Mouse (Mus musculus) midbrain, embryonic 13.5 days (tissue): ENCODE measurements around the gene Olfr281. TPM values are rescaled to one million over a fixed set of nuclear protein-coding genes. Genes with fewer than 3 reads are reported as not detected.
"Not testable (repeated sequence)": the region's sequence is repeated elsewhere in the genome, so short reads cannot be mapped to it uniquely, and the experiment has no call there.

Experiments used
- ATAC-seq: fragments of 200-750 bp; cut with Nextera tagmentation; 2 replicates; pipeline ENCODE4 v1.8.0; 2017; ENCODE audit warnings: mild to moderate bottlenecking, moderate TSS enrichment, moderate library complexity
- H3K27ac ChIP-seq: fragments of 300-500 bp; sonication (generic); 2 replicates; pipeline ENCODE4 v1.5.1; 2015; ENCODE audit warnings: inconsistent platforms, mild to moderate bottlenecking, moderate library complexity
- H3K27me3 ChIP-seq: fragments of 300-500 bp; sonication (generic); 2 replicates; pipeline ENCODE4 v1.6.1; 2015; ENCODE audit warnings: mild to moderate bottlenecking, inconsistent platforms
- H3K36me3 ChIP-seq: fragments of 300-500 bp; sonication (generic); 2 replicates; pipeline ENCODE4 v1.6.1; 2015; ENCODE audit warnings: mild to moderate bottlenecking, inconsistent platforms
- H3K4me1 ChIP-seq: fragments of 300-500 bp; sonication (generic); replicated peaks from 2 replicates; pipeline ENCODE4 v1.6.1; 2015; ENCODE audit warnings: inconsistent platforms
- H3K4me2 ChIP-seq: fragments of 300-500 bp; sonication (generic); replicated peaks from 2 replicates; pipeline ENCODE4 v1.6.1; 2015; ENCODE audit warnings: moderate library complexity, mild to moderate bottlenecking, inconsistent platforms
- H3K4me3 ChIP-seq: fragments of 300-500 bp; sonication (generic); replicated peaks from 2 replicates; pipeline ENCODE4 v1.5.1; 2015; ENCODE audit warnings: mild to moderate bottlenecking, inconsistent platforms
- H3K9ac ChIP-seq: fragments of 300-500 bp; sonication (generic); replicated peaks from 2 replicates; pipeline ENCODE4 v1.6.1; 2015; ENCODE audit warnings: mild to moderate bottlenecking, inconsistent platforms
- H3K9me3 ChIP-seq: fragments of 300-500 bp; sonication (generic); 2 replicates; pipeline ENCODE4 v1.6.1; 2016; ENCODE audit warnings: mild to moderate bottlenecking, inconsistent platforms
- WGBS: fragments of 180-500 bp; shearing (Covaris S2); methylation state at CpG from one replicate; pipeline ENCODE4 v1.1.7; 2015; 5-methylcytosine and 5-hydroxymethylcytosine counted together
- polyA plus RNA-seq: library from polyadenylated mRNA; unstranded; fragments of >200 nt; fragmentation: Nextera tagmentation; extraction: Ambion mirVana; gene quantifications from 2 replicates; pipeline ENCODE4 v1.2.1, GENCODE M21; 2015

The Olfr281 gene
- not detected in 2 replicates for polyA plus RNA-seq

GRCm38 (mm10) chr15:98452288-98452687 lies at the start of gene Olfr281:
Gene Olfr281, plus strand, starts transcription at chr15:98452588.
- H3K9ac ChIP-seq, result no peak within 1 kb of the TSS
- H3K4me2 ChIP-seq, result no peak within 1 kb of the TSS
- no peak for ATAC-seq
- H3K27ac ChIP-seq, result no peak within 1 kb of the TSS
- H3K4me1 ChIP-seq, result no peaks in the 10 kb centered on the region
- WGBS, result 88% methylated on average over 7 of the region's 7 CpGs
- no peaks in the 10 kb centered on the region for H3K9me3 ChIP-seq
- no peaks in the 10 kb centered on the region for H3K27me3 ChIP-seq
- no peak within 1 kb of the TSS for H3K4me3 ChIP-seq
- H3K36me3 ChIP-seq, result no peaks in the 10 kb centered on the region

DNA sequence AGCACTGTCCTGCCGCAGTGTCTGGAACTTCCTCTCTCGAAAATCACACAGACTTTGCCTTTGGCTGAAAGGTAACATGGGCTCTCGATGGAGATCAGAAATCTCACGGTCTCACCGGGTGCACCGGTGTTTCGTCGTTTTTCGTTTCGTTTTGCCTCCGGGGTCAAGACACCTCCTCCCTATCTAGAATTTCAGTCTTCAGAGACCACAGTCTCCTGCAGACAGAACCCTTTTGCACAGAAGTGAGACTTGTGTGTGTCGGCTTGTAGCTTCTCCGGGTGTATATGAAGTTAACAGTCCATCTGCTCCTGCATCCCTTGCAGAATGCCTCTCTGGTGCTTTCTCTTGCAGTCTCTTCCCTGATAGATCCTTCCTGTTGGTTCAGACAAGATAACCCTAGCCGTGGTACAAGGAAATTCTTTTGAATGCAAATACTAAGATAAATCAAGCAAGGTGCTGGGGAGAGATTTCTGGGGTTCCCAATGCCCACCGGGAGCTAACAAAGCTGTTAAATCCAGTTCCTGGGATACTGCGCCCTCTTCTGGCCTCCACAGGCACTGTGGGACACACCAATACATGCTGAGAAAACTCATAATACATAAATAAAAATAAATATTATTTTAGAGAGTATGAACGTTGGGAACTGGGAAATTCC lies 43.9 kb upstream of the Olfr281 start:
- no peak for ATAC-seq
- Histone ChIP-seq H3K4me2 (no peak overlapping the region), H3K9ac (no peak overlapping the region), H3K4me1 (no peaks in the 10 kb centered on the region), H3K27ac (no peak overlapping the region), H3K4me3 (no peak overlapping the region), H3K36me3 (no peaks in the 10 kb centered on the region), H3K9me3 (no peaks in the 10 kb centered on the region), H3K27me3 (no peaks in the 10 kb centered on the region)
- WGBS, result 76% methylated on average over 17 of the region's 17 CpGs

DNA sequence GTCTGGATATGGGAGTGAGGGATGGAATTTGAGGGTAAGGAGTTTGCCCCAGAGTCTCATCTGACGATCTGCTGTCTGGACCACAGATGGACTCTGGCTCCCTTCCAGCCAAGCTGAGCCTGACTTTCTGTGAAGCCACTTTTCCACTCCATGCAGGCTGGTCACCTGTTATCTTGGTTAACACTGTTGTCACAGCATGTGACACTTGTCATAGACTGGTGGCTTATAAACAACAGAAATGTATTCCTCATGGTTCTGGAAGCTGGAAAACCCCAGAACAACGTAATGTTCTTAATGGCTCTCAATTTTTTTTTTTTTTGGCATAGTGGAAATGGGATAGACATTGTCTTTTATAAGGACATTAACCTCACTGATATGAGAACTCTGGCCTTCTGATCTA lies 42.8 kb upstream of the Olfr281 start:
- 94% methylated on average over 2 of the region's 2 CpGs for WGBS
- Histone ChIP-seq H3K27me3 (no peaks in the 10 kb centered on the region), H3K9ac (no peak overlapping the region), H3K4me2 (no peak overlapping the region), H3K27ac (no peak overlapping the region), H3K4me1 (no peaks in the 10 kb centered on the region), H3K9me3 (no peaks in the 10 kb centered on the region), H3K4me3 (no peak overlapping the region), H3K36me3 (no peaks in the 10 kb centered on the region)
- no peak for ATAC-seq

GRCm38 (mm10) chr15:98410249-98410648 lies 42.1 kb upstream of the Olfr281 start:
- H3K27me3 ChIP-seq, result no peaks in the 10 kb centered on the region
- no peaks in the 10 kb centered on the region for H3K4me1 ChIP-seq
- no peak overlapping the region for H3K27ac ChIP-seq
- ATAC-seq, result no peak
- H3K9me3 ChIP-seq, result no peaks in the 10 kb centered on the region
- H3K4me2 ChIP-seq, result no peak overlapping the region
- H3K9ac ChIP-seq, result no peak overlapping the region
- no peaks in the 10 kb centered on the region for H3K36me3 ChIP-seq
- 91% methylated on average over 8 of the region's 9 CpGs for WGBS
- no peak overlapping the region for H3K4me3 ChIP-seq

GRCm38 (mm10) chr15:98415996-98416395 lies 36.4 kb upstream of the Olfr281 start:
- Histone ChIP-seq H3K4me3 (no peak overlapping the region), H3K4me2 (no peak overlapping the region), H3K27ac (no peak overlapping the region), H3K9me3 (no peaks in the 10 kb centered on the region), H3K4me1 (no peaks in the 10 kb centered on the region), H3K36me3 (no peaks in the 10 kb centered on the region), H3K9ac (no peak overlapping the region), H3K27me3 (no peaks in the 10 kb centered on the region)
- no peak for ATAC-seq
- WGBS, result 84% methylated on average over 4 of the region's 4 CpGs

- H3K27ac ChIP-seq, H3K36me3 ChIP-seq, H3K27me3 ChIP-seq, H3K9ac ChIP-seq, ATAC-seq, H3K4me2 ChIP-seq, H3K4me3 ChIP-seq, H3K4me1 ChIP-seq, H3K9me3 ChIP-seq: not testable (repeated sequence)
Measured at GRCm38 (mm10) chr15:98416802-98417201, 35.6 kb upstream of the Olfr281 start.

GRCm38 (mm10) chr15:98417285-98417684 lies 35.1 kb upstream of the Olfr281 start:
- H3K4me2 ChIP-seq, ATAC-seq, H3K9ac ChIP-seq, H3K9me3 ChIP-seq, H3K4me1 ChIP-seq, H3K4me3 ChIP-seq, H3K27ac ChIP-seq, H3K36me3 ChIP-seq, H3K27me3 ChIP-seq: not testable (repeated sequence)
- 100% methylated on average over 1 of the region's 3 CpGs for WGBS

GRCm38 (mm10) chr15:98418096-98418495 lies 34.3 kb upstream of the Olfr281 start:
- Histone ChIP-seq H3K27ac (no peak overlapping the region), H3K4me1 (no peaks in the 10 kb centered on the region), H3K27me3 (no peaks in the 10 kb centered on the region), H3K9ac (no peak overlapping the region), H3K36me3 (no peaks in the 10 kb centered on the region), H3K9me3 (no peaks in the 10 kb centered on the region), H3K4me2 (no peak overlapping the region), H3K4me3 (no peak overlapping the region)
- 66% methylated on average over 7 of the region's 7 CpGs for WGBS
- ATAC-seq, result no peak

DNA sequence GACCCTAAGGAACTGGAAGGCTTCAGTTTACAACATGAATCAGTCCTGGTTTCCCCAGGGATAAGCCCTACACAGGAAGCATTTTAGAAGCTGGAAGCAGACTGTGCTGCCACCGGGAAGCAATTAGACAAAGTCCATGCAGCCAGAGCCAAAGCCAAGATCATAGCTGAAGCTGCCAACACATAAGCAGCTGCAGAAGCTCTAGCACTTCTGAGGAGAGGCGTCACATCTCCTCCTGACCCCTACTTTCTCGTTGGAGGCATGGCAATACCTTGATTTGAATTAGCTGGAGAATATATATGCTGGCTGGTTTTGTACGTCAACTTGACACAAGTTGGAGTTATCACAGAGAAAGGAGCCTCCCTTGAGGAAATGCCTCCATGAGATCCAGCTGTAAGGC lies 31.5 kb upstream of the Olfr281 start:
- Histone ChIP-seq H3K4me2 (no peak overlapping the region), H3K27me3 (no peaks in the 10 kb centered on the region), H3K27ac (no peak overlapping the region), H3K36me3 (no peaks in the 10 kb centered on the region), H3K4me1 (peaks cover 14% of the 10 kb centered on the region), H3K9ac (no peak overlapping the region), H3K9me3 (no peaks in the 10 kb centered on the region), H3K4me3 (no peak overlapping the region)
- 83% methylated on average over 4 of the region's 4 CpGs for WGBS
- no peak for ATAC-seq

DNA sequence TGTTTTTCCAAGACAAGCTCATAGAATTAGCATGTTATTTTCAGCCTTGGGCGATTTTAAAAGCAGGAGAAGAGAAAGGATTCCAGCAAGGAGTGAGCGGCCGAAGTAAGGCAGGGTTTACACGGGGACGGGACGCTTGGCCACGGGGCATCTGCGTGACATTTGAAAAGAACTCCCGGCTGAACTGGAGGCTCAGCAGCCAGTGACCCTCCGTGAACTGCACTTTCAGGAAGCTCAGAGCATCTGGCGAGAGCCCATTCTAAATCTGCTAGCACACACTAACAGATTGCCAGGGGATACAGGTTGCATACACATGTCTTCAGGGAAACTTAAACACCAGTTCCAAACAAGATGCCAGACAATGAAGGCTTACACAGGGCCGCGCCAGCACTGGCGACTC lies 28.1 kb upstream of the Olfr281 start:
- H3K27ac ChIP-seq, result no peak overlapping the region
- no peaks in the 10 kb centered on the region for H3K36me3 ChIP-seq
- no peak overlapping the region for H3K9ac ChIP-seq
- no peak overlapping the region for H3K4me2 ChIP-seq
- WGBS, result 60% methylated on average over 14 of the region's 14 CpGs
- no peak for ATAC-seq
- H3K9me3 ChIP-seq, result no peaks in the 10 kb centered on the region
- H3K4me3 ChIP-seq, result no peak overlapping the region
- H3K4me1 ChIP-seq, result peaks cover 14% of the 10 kb centered on the region
- H3K27me3 ChIP-seq, result no peaks in the 10 kb centered on the region

DNA sequence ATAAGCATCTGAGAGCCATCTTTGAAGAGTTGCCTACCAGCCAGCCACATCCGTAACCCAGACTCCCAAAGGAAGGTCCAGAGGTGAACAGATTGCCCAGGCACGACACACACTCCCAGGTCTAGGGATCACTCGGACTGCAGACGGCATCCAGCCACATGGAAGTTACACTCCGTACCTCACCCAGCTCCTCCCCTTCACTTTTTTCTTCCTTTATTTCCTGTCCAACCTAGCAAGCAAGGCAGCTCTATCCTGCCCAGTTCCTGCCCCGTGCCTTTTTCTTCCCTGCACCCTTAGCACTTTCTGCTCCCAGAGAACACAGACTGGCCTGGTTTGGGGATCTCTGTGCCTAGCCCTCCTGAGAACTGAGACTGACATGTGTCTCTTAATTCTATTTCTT lies 27.6 kb upstream of the Olfr281 start:
- no peak overlapping the region for H3K4me3 ChIP-seq
- no peak overlapping the region for H3K4me2 ChIP-seq
- no peaks in the 10 kb centered on the region for H3K27me3 ChIP-seq
- WGBS, result 65% methylated on average over 6 of the region's 6 CpGs
- H3K4me1 ChIP-seq, result peaks cover 14% of the 10 kb centered on the region
- H3K36me3 ChIP-seq, result no peaks in the 10 kb centered on the region
- no peak overlapping the region for H3K27ac ChIP-seq
- no peak for ATAC-seq
- H3K9me3 ChIP-seq, result no peaks in the 10 kb centered on the region
- H3K9ac ChIP-seq, result no peak overlapping the region

GRCm38 (mm10) chr15:98425188-98425587 lies 27.2 kb upstream of the Olfr281 start:
- H3K36me3 ChIP-seq, result no peaks in the 10 kb centered on the region
- 90% methylated on average over 7 of the region's 7 CpGs for WGBS
- peaks cover 14% of the 10 kb centered on the region for H3K4me1 ChIP-seq
- no peaks in the 10 kb centered on the region for H3K9me3 ChIP-seq
- no peak for ATAC-seq
- no peak overlapping the region for H3K27ac ChIP-seq
- H3K9ac ChIP-seq, result no peak overlapping the region
- no peaks in the 10 kb centered on the region for H3K27me3 ChIP-seq
- no peak overlapping the region for H3K4me2 ChIP-seq
- H3K4me3 ChIP-seq, result no peak overlapping the region

- not testable (repeated sequence) for H3K4me3 ChIP-seq, ATAC-seq, H3K9me3 ChIP-seq, H3K4me1 ChIP-seq, H3K4me2 ChIP-seq, H3K27me3 ChIP-seq, H3K36me3 ChIP-seq, H3K9ac ChIP-seq, H3K27ac ChIP-seq
- 82% methylated on average over 5 of the region's 5 CpGs for WGBS
Measured at GRCm38 (mm10) chr15:98430925-98431324, 21.5 kb upstream of the Olfr281 start, which contains the start of gene Olfr282. Gene Olfr282, plus strand, starts transcription at chr15:98431225.
